Mouse (Mus musculus) G1E (cell line): ENCODE data around the gene C3ar1. TPM values are rescaled to one million over a fixed set of nuclear protein-coding genes. Genes with fewer than 3 reads are reported as not detected.

Experiments
- ATAC-seq: 2 replicates; pipeline ENCODE4 v1.8.0; 2016; ENCODE audit warnings: mild to moderate bottlenecking; ENCODE audit not compliant: insufficient number of reproducible peaks, poor library complexity, low FRiP score, severe bottlenecking; ENCODE audit errors: extremely low read depth
- DNase-seq: peaks from one replicate; pipeline ENCODE4 v3.0.0; 2012; ENCODE audit warnings: low spot score
- H3K27me3 ChIP-seq: 2 replicates; pipeline ENCODE4 v1.6.1; 2012; ENCODE audit warnings: mild to moderate bottlenecking, low read length, inconsistent platforms; ENCODE audit not compliant: insufficient read depth
- H3K36me3 ChIP-seq: replicated peaks from 2 replicates; pipeline ENCODE3; 2012; ENCODE audit warnings: mild to moderate bottlenecking, inconsistent platforms
- H3K4me1 ChIP-seq: 2 replicates; pipeline ENCODE4 v1.6.1; 2012; ENCODE audit warnings: low read depth, low read length, inconsistent platforms, mixed read lengths; ENCODE audit not compliant: insufficient read depth
- H3K4me3 ChIP-seq: 2 replicates; pipeline ENCODE4 v1.5.1; 2012; ENCODE audit warnings: low read depth, mild to moderate bottlenecking, inconsistent platforms, low read length, moderate library complexity, mixed read lengths
- H3K9me3 ChIP-seq: replicated peaks from 2 replicates; pipeline ENCODE4 v1.6.1; 2012; ENCODE audit warnings: inconsistent platforms
- CTCF ChIP-seq: IDR thresholded peaks from 2 replicates; pipeline ENCODE4 v1.5.1; 2012; ENCODE audit warnings: low read depth, low read length, inconsistent platforms, mixed read lengths
- GATA1 ChIP-seq: IDR thresholded peaks from 2 replicates; pipeline ENCODE4 v1.6.1; 2012; ENCODE audit warnings: borderline replicate concordance, low read length, inconsistent platforms, mixed read lengths
- GATA2 ChIP-seq: IDR thresholded peaks from 2 replicates; pipeline ENCODE4 v1.6.1; 2012; ENCODE audit warnings: low read depth, low read length, inconsistent platforms, borderline replicate concordance
- POLR2AphosphoS5 ChIP-seq: IDR thresholded peaks from 2 replicates; pipeline ENCODE4 v1.6.1; 2012; ENCODE audit warnings: low read depth, low read length, inconsistent platforms; ENCODE audit not compliant: insufficient replicate concordance
- TAL1 ChIP-seq: conservative IDR thresholded peaks from 2 replicates; pipeline ENCODE4 v1.6.1; 2012; ENCODE audit warnings: low read depth, low read length, inconsistent platforms, mixed read lengths
- polyA plus RNA-seq: library from polyadenylated mRNA; stranded (reverse); fragments of >175 nt; gene quantifications from 2 replicates; pipeline ENCODE4 v1.2.3, GENCODE M21; 2012
- total RNA-seq, 2 experiments: library from RNA; stranded (forward) in 1 of 2; stranded (reverse) in 1 of 2; fragments of 200-1000 nt in 1 of 2; fragments of >200 nt in 1 of 2; fragmentation: Nextera tagmentation in 1 of 2; gene quantifications; 2 replicates each; pipeline ENCODE4 v1.2.3; 2014 to 2017

Gene C3ar1
- total and polyA plus RNA-seq, 3 experiments: 0.38 TPM; not detected in 2

- no peak overlapping the region for H3K4me3 ChIP-seq
- H3K27me3 ChIP-seq: no peaks in the 10 kb centered on the region; the same call in 1 of the 2 replicates
- no peaks in the 10 kb centered on the region for H3K4me1 ChIP-seq
- no peaks in the 10 kb centered on the region for H3K36me3 ChIP-seq
- DNase-seq: no peak
- no peak for ATAC-seq
- peaks cover 18% of the 10 kb centered on the region for H3K9me3 ChIP-seq
- no peak for TF ChIP-seq TAL1
- no peak for TF ChIP-seq POLR2AphosphoS5
- no peak for TF ChIP-seq CTCF
- TF ChIP-seq GATA1: no peak
- no peak for TF ChIP-seq GATA2
These were observed 6.9 kb upstream of the C3ar1 start for GRCm38 (mm10) chr6:122862871-122863270.

- H3K36me3 ChIP-seq: no peaks in the 10 kb centered on the region
- DNase-seq (no peak), ATAC-seq (no peak)
- H3K4me1 ChIP-seq: no peaks in the 10 kb centered on the region
- H3K4me3 ChIP-seq: no peak overlapping the region
- TF ChIP-seq CTCF (no peak), GATA2 (no peak), POLR2AphosphoS5 (no peak), TAL1 (no peak), GATA1 (no peak)
- H3K9me3 ChIP-seq: peaks cover 18% of the 10 kb centered on the region
- H3K27me3 ChIP-seq: no peaks in the 10 kb centered on the region; the same call in 1 of the 2 replicates
These were observed 6.5 kb upstream of the C3ar1 start for GRCm38 (mm10) chr6:122862434-122862833.

- Histone ChIP-seq H3K36me3 (no peaks in the 10 kb centered on the region), H3K4me3 (no peak overlapping the region), H3K27me3 (0 out of 2 replicates have a peak, but pooled peaks cover 4% of the 10 kb centered on the region), H3K4me1 (peaks cover 24% of the 10 kb centered on the region), H3K9me3 (no peaks in the 10 kb centered on the region)
- DNase-seq: no peak
- no peak for ATAC-seq
- TF ChIP-seq CTCF (no peak), TAL1 (no peak), POLR2AphosphoS5 (no peak), GATA2 (no peak), GATA1 (no peak)
These were observed 1.4 kb downstream of the C3ar1 start for GRCm38 (mm10) chr6:122854552-122854951.

- Histone ChIP-seq H3K27me3 (0 out of 2 replicates have a peak, but pooled peaks cover 4% of the 10 kb centered on the region), H3K4me1 (peaks cover 24% of the 10 kb centered on the region), H3K4me3 (no peak overlapping the region), H3K9me3 (no peaks in the 10 kb centered on the region), H3K36me3 (no peaks in the 10 kb centered on the region)
- ATAC-seq (no peak), DNase-seq (no peak)
- TF ChIP-seq GATA2 (no peak), POLR2AphosphoS5 (no peak), GATA1 (no peak), TAL1 (no peak), CTCF (no peak)
These were observed 3.3 kb downstream of the C3ar1 start for GRCm38 (mm10) chr6:122852696-122853095.

- no peak for DNase-seq
These were observed 12.2 kb downstream of the C3ar1 start for GRCm38 (mm10) chr6:122843759-122844158.

GRCm38 (mm10) chr6:122837539-122837938 is 18.4 kb downstream of the C3ar1 start:
- TF ChIP-seq GATA2 (no peak), GATA1 (no peak), POLR2AphosphoS5 (no peak), TAL1 (no peak), CTCF (no peak)
- no peak overlapping the region for H3K4me3 ChIP-seq
- peaks cover 92% of the 10 kb centered on the region for H3K36me3 ChIP-seq

More at GRCm38 (mm10) chr6:122843759-122844158, 12.2 kb downstream of the C3ar1 start:
- Histone ChIP-seq H3K4me1 (no peaks in the 10 kb centered on the region), H3K4me3 (no peak overlapping the region), H3K27me3 (no peaks in the 10 kb centered on the region), H3K9me3 (no peaks in the 10 kb centered on the region), H3K36me3 (peaks cover 60% of the 10 kb centered on the region)
- TF ChIP-seq TAL1: no peak
- TF ChIP-seq POLR2AphosphoS5: no peak
- no peak for TF ChIP-seq GATA1
- TF ChIP-seq GATA2: no peak
- no peak for TF ChIP-seq CTCF
- ATAC-seq: no peak

GRCm38 (mm10) chr6:122836974-122837373 is 19.0 kb downstream of the C3ar1 start:
- TF ChIP-seq CTCF: no peak
- DNase-seq (no peak), ATAC-seq (no peak)
- no peak overlapping the region for H3K4me3 ChIP-seq
- no peaks in the 10 kb centered on the region for H3K27me3 ChIP-seq
- no peaks in the 10 kb centered on the region for H3K9me3 ChIP-seq
- H3K36me3 ChIP-seq: peaks cover 95% of the 10 kb centered on the region
- H3K4me1 ChIP-seq: no peaks in the 10 kb centered on the region

More at GRCm38 (mm10) chr6:122837539-122837938, 18.4 kb downstream of the C3ar1 start:
- H3K9me3 ChIP-seq: no peaks in the 10 kb centered on the region
- no peaks in the 10 kb centered on the region for H3K4me1 ChIP-seq
- H3K27me3 ChIP-seq: no peaks in the 10 kb centered on the region
- DNase-seq: no peak
- no peak for ATAC-seq
